Mouse (Mus musculus) neural tube, embryonic 13.5 days (tissue): Measurements from ENCODE around the gene Kiz. TPM values are rescaled to one million over a fixed set of nuclear protein-coding genes. Genes with fewer than 3 reads are reported as not detected.

ENCODE experiments used
- ATAC-seq: fragments of 200-750 bp; cut with Nextera tagmentation; 2 replicates; pipeline ENCODE4 v1.8.0; 2017; ENCODE audit warnings: low read depth, mild to moderate bottlenecking, moderate TSS enrichment, moderate library complexity
- H3K27ac ChIP-seq: fragments of 300-500 bp; sonication (generic); replicated peaks from 2 replicates; pipeline ENCODE4 v1.5.1; 2015; ENCODE audit warnings: moderate library complexity, mild to moderate bottlenecking, inconsistent platforms
- H3K27me3 ChIP-seq: fragments of 300-500 bp; sonication (generic); 2 replicates; pipeline ENCODE4 v1.6.1; 2015; ENCODE audit warnings: mild to moderate bottlenecking, inconsistent platforms
- H3K36me3 ChIP-seq: fragments of 300-500 bp; sonication (generic); 2 replicates; pipeline ENCODE4 v1.6.1; 2015; ENCODE audit warnings: mild to moderate bottlenecking, inconsistent platforms
- H3K4me1 ChIP-seq: fragments of 300-500 bp; sonication (generic); replicated peaks from 2 replicates; pipeline ENCODE4 v1.6.1; 2015; ENCODE audit warnings: inconsistent platforms
- H3K4me2 ChIP-seq: fragments of 300-500 bp; sonication (generic); 2 replicates; pipeline ENCODE4 v1.6.1; 2015; ENCODE audit warnings: inconsistent platforms, mild to moderate bottlenecking, moderate library complexity
- H3K4me3 ChIP-seq: fragments of 300-500 bp; sonication (generic); 2 replicates; pipeline ENCODE4 v1.5.1; 2015; ENCODE audit warnings: mild to moderate bottlenecking, inconsistent platforms
- H3K9ac ChIP-seq: fragments of 300-500 bp; sonication (generic); 2 replicates; pipeline ENCODE4 v1.6.1; 2015; ENCODE audit warnings: moderate library complexity, mild to moderate bottlenecking, inconsistent platforms
- H3K9me3 ChIP-seq: fragments of 300-500 bp; sonication (generic); 2 replicates; pipeline ENCODE4 v1.6.1; 2016; ENCODE audit warnings: inconsistent platforms
- WGBS: fragments of 180-500 bp; shearing (Covaris S2); methylation state at CpG from one replicate; pipeline ENCODE4 v1.1.7; 2015; 5-methylcytosine and 5-hydroxymethylcytosine counted together
- polyA plus RNA-seq: library from polyadenylated mRNA; unstranded; fragments of >200 nt; fragmentation: Nextera tagmentation; extraction: Ambion mirVana; gene quantifications from 2 replicates; pipeline ENCODE4 v1.2.1, GENCODE M21; 2015

Kiz gene
- polyA plus RNA-seq, result 36.4 and 37.0 TPM in 2 replicates

- WGBS, result under 1% methylated on average over 32 of the region's 32 CpGs
Measured at GRCm38 (mm10) chr2:146855599-146856039, at the start of gene Kiz. Gene Kiz, plus strand, starts transcription at chr2:146855864.

GRCm38 (mm10) chr2:146809706-146810256 is 45.9 kb upstream of the Kiz start:
- Histone ChIP-seq H3K36me3 (no peaks in the 10 kb centered on the region), H3K9me3 (peaks cover 5% of the 10 kb centered on the region; the same call in 1 of the 2 replicates), H3K4me1 (peaks cover 11% of the 10 kb centered on the region), H3K4me2 (no peak overlapping the region), H3K4me3 (no peak overlapping the region), H3K27me3 (no peaks in the 10 kb centered on the region), H3K9ac (no peak overlapping the region), H3K27ac (no peak overlapping the region)
- 67% methylated on average over 7 of the region's 7 CpGs for WGBS
- ATAC-seq, result peak; percentile 47

More at GRCm38 (mm10) chr2:146855599-146856039, at the start of gene Kiz:
- peak within 1 kb of the TSS; percentile 84 for H3K9ac ChIP-seq
- H3K9me3 ChIP-seq, result no peaks in the 10 kb centered on the region
- peak within 1 kb of the TSS; percentile 88 for H3K4me3 ChIP-seq
- no peaks in the 10 kb centered on the region for H3K27me3 ChIP-seq
- H3K36me3 ChIP-seq, result no peaks in the 10 kb centered on the region
- ATAC-seq, result peak; percentile 99
- H3K4me2 ChIP-seq, result peak within 1 kb of the TSS; percentile 70
- peak within 1 kb of the TSS; percentile 81 for H3K27ac ChIP-seq
- H3K4me1 ChIP-seq, result no peaks in the 10 kb centered on the region; the same call in 1 of the 2 replicates

- ATAC-seq, result peak; percentile 53; the same call in 1 of the 2 replicates
- no peak overlapping the region for H3K9ac ChIP-seq
- no peaks in the 10 kb centered on the region for H3K36me3 ChIP-seq
- WGBS, result 55% methylated on average over 13 of the region's 13 CpGs
- H3K4me3 ChIP-seq, result no peak overlapping the region
- no peak overlapping the region for H3K27ac ChIP-seq
- peaks cover 11% of the 10 kb centered on the region for H3K4me1 ChIP-seq
- no peaks in the 10 kb centered on the region for H3K27me3 ChIP-seq
- peaks cover 5% of the 10 kb centered on the region; the same call in 1 of the 2 replicates for H3K9me3 ChIP-seq
- peak overlapping the region; percentile 30; the same call in 1 of the 2 replicates for H3K4me2 ChIP-seq
Measured at GRCm38 (mm10) chr2:146810695-146811094, 45.0 kb upstream of the Kiz start.

DNA sequence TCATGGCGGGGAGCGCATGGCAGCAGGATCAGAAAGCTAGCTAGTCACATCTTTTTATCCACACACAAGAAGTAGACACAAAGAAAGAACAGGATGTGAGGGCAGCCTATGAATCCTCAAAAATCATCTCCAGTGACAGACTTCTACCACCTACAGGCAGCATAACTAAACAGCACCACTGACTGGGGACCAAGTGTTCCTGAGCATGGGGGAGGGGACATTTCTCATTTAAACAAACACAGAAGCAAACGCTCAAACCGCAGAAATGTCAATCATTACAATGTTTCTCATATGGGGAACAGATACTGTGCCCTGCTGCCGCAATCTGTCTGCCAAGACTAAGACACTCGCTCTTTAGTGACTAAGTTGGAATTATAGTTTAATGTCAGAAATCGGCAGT is 40.7 kb upstream of the Kiz start:
- ATAC-seq, result no peak
- WGBS, result 90% methylated on average over 7 of the region's 7 CpGs
- H3K9ac ChIP-seq, result no peak overlapping the region
- H3K9me3 ChIP-seq, result no peaks in the 10 kb centered on the region
- H3K4me2 ChIP-seq, result no peak overlapping the region
- H3K36me3 ChIP-seq, result no peaks in the 10 kb centered on the region
- peaks cover 7% of the 10 kb centered on the region; the same call in 1 of the 2 replicates for H3K4me1 ChIP-seq
- no peak overlapping the region for H3K27ac ChIP-seq
- no peaks in the 10 kb centered on the region for H3K27me3 ChIP-seq
- no peak overlapping the region for H3K4me3 ChIP-seq

- Histone ChIP-seq H3K4me3 (no peak overlapping the region), H3K4me2 (no peak overlapping the region), H3K27me3 (0 out of 2 replicates have a peak, but pooled peaks cover 11% of the 10 kb centered on the region), H3K27ac (no peak overlapping the region), H3K9ac (no peak overlapping the region), H3K36me3 (no peaks in the 10 kb centered on the region), H3K4me1 (peaks cover 11% of the 10 kb centered on the region), H3K9me3 (no peaks in the 10 kb centered on the region)
- 90% methylated on average over 4 of the region's 4 CpGs for WGBS
- no peak for ATAC-seq
Measured at GRCm38 (mm10) chr2:146819065-146819464, 36.6 kb upstream of the Kiz start.

DNA sequence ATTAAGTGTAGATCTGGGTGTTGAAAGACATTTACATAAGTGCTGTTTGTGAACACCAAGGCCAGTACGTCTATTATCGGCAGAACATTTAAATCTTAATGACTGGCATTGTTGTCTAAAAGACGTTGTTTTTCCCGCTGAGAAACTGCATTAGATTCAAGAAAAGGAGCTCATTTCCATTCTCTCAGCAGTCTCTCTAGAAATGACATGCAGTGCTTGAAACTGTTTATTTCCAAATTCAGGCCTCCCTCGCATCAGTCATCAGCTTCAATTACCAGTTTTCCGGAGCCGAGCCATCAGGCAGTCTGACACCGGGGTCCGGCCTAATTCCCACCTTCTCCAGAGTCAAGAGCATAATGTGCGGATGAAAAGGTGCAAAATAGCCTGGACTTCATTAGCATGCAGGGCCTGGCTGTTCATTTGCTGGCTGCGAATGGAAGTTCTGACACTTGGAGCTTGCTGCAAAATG is 32.1 kb upstream of the Kiz start:
- Histone ChIP-seq H3K4me2 (no peak overlapping the region), H3K4me3 (no peak overlapping the region), H3K27ac (0 out of 2 replicates have a peak overlapping the region, but pooled peaks have one; percentile 14), H3K36me3 (no peaks in the 10 kb centered on the region), H3K4me1 (peaks cover 12% of the 10 kb centered on the region), H3K9me3 (no peaks in the 10 kb centered on the region), H3K9ac (no peak overlapping the region), H3K27me3 (peaks cover 38% of the 10 kb centered on the region)
- ATAC-seq, result no peak
- WGBS, result 23% methylated on average over 11 of the region's 11 CpGs

DNA sequence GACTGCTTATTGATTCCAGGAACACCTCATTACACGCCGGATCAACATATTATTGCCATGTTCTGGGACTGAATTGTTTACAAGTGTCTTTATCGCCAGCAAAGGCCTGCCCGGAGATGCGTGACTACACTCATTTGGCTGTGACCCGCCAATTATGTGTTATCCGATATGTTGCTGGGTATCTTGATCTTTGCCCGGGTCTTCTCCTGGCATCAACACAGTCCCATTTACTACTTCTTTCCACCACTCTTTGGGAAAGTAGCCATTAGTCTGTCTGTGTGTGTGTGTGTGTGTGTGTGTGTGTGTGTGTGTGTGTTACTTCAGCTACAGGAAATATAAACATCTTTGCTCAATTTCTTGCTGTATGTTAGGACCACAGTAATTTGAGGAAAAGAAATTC is 31.6 kb upstream of the Kiz start:
- Histone ChIP-seq H3K36me3 (no peaks in the 10 kb centered on the region), H3K4me2 (no peak overlapping the region), H3K27me3 (peaks cover 44% of the 10 kb centered on the region), H3K9ac (no peak overlapping the region), H3K27ac (no peak overlapping the region), H3K9me3 (no peaks in the 10 kb centered on the region), H3K4me1 (peaks cover 12% of the 10 kb centered on the region), H3K4me3 (no peak overlapping the region)
- ATAC-seq, result no peak
- WGBS, result 40% methylated on average over 8 of the region's 8 CpGs

DNA sequence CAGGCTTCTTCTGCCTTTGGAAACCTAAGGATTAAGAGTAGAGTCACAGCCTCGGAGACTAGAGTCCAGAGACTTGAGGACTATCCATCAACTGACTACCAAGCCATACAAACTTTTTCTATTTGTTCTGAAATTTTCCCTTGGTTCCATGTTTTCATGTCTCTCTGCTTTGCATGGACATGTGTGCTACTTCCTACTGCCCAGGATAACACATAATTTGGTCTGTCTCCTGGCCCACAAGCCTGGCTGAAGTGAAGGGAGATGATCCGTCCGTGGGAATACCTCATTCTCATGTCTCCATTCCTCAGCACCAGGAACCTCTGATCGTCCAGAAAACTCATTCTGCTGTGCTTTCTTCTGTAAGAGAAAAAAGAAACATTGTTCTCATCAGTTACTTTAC is 27.7 kb upstream of the Kiz start:
- no peaks in the 10 kb centered on the region for H3K36me3 ChIP-seq
- no peak overlapping the region for H3K4me3 ChIP-seq
- peaks cover 17% of the 10 kb centered on the region for H3K4me1 ChIP-seq
- 79% methylated on average over 4 of the region's 4 CpGs for WGBS
- no peak overlapping the region for H3K27ac ChIP-seq
- no peak overlapping the region for H3K4me2 ChIP-seq
- H3K27me3 ChIP-seq, result peaks cover 65% of the 10 kb centered on the region
- H3K9me3 ChIP-seq, result no peaks in the 10 kb centered on the region
- no peak overlapping the region for H3K9ac ChIP-seq
- ATAC-seq, result no peak

GRCm38 (mm10) chr2:146833222-146834063 is 22.2 kb upstream of the Kiz start:
- Histone ChIP-seq H3K27me3 (peaks cover 82% of the 10 kb centered on the region), H3K36me3 (no peaks in the 10 kb centered on the region), H3K9ac (peak overlapping the region; percentile 59), H3K4me3 (peak overlapping the region; percentile 36), H3K9me3 (no peaks in the 10 kb centered on the region), H3K27ac (peak overlapping the region; percentile 90), H3K4me2 (peak overlapping the region; percentile 55), H3K4me1 (peaks cover 49% of the 10 kb centered on the region)
- no peak for ATAC-seq
- WGBS, result 2% methylated on average over 31 of the region's 31 CpGs

DNA sequence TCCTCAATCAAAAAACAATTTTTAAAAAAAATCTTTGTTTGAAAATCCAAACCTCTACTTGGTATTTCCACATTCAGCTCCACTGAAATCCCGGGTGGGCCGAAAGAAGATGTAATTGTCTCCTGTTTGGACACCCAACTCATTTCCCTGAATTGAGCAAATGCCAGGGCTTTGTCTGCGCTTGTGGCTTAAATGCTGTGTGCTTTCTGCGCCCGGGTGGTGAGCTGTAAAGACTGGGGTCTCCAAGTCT is 21.7 kb upstream of the Kiz start:
- H3K27ac ChIP-seq, result peak overlapping the region; percentile 90
- H3K36me3 ChIP-seq, result no peaks in the 10 kb centered on the region
- WGBS, result under 1% methylated on average over 5 of the region's 5 CpGs
- H3K9ac ChIP-seq, result peak overlapping the region; percentile 59
- peak overlapping the region; percentile 36 for H3K4me3 ChIP-seq
- no peaks in the 10 kb centered on the region for H3K9me3 ChIP-seq
- peaks cover 55% of the 10 kb centered on the region for H3K4me1 ChIP-seq
- H3K4me2 ChIP-seq, result peak overlapping the region; percentile 55
- ATAC-seq, result no peak
- peaks cover 82% of the 10 kb centered on the region for H3K27me3 ChIP-seq

GRCm38 (mm10) chr2:146834314-146835201 is 21.1 kb upstream of the Kiz start:
- Histone ChIP-seq H3K9ac (peak overlapping the region; percentile 59), H3K9me3 (no peaks in the 10 kb centered on the region), H3K27ac (peak overlapping the region; percentile 90), H3K27me3 (peaks cover 83% of the 10 kb centered on the region), H3K4me2 (peak overlapping the region; percentile 55), H3K4me1 (peaks cover 60% of the 10 kb centered on the region), H3K36me3 (no peaks in the 10 kb centered on the region), H3K4me3 (peak overlapping the region; percentile 36)
- ATAC-seq, result peak; percentile 75
- under 1% methylated on average over 63 of the region's 63 CpGs for WGBS
